Mouse (Mus musculus): ENCODE data around the gene Cartpt. TPM values are rescaled to one million over a fixed set of nuclear protein-coding genes. Genes with fewer than 3 reads are reported as not detected.

Gene Cartpt
- not detected in 2 replicates for polyA plus RNA-seq (2012; ENCODE audit: insufficient read depth, insufficient read length, low replicate concordance, missing spikeins)

GRCm38 (mm10) chr13:99900965-99901364 lies at the start of gene Cartpt:
Gene Cartpt, minus strand, starts transcription at chr13:99901091.
- TF ChIP-seq CTCF (IDR thresholded peaks at IDR 0.05; ENCODE audit: insufficient read depth, low read depth, low read length) (no peak), POLR2A (IDR thresholded peaks at IDR 0.05; ENCODE audit: insufficient read depth, low read depth, low read length) (no peak)
- no peak within 1 kb of the TSS for H3K27ac ChIP-seq (ENCODE audit: insufficient read depth, low read depth, low read length)
- peak within 1 kb of the TSS; percentile 35 for H3K4me3 ChIP-seq (ENCODE audit: insufficient read depth, low read depth, low read length)
- H3K4me1 ChIP-seq (ENCODE audit: control insufficient read depth, insufficient read depth, low read length), result peaks cover 8% of the 10 kb centered on the region; the same call in 1 of the 2 replicates
- 42% methylated on average over 9 of the region's 9 CpGs for WGBS

DNA sequence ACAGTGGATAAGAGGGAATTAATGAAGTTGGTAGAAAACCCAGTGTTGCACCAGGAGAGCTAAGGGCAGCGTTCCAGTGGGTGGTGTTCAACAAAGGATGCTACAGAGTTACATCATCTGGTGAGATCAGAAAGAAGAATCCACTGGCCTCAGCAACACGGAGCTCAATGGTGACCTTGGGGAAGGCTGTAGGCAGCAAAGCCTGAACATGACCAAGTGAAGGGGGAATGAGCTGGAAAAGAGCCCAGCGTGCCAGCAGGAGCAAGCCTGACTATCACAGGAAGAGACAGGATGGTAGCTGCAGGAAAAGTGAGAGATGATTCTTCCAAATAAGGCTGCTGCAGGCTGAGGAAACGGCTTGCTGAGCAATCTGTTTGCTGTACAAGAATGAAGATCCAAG lies 46.5 kb upstream of the Cartpt start:
- Histone ChIP-seq H3K4me1 (ENCODE audit: control insufficient read depth, insufficient read depth, low read length) (peaks cover 2% of the 10 kb centered on the region; the same call in 1 of the 2 replicates), H3K27ac (ENCODE audit: insufficient read depth, low read depth, low read length) (no peak overlapping the region), H3K4me3 (ENCODE audit: insufficient read depth, low read depth, low read length) (no peak overlapping the region)
- 74% methylated on average over 4 of the region's 4 CpGs for whole genome bisulfite sequencing
- TF ChIP-seq POLR2A (IDR thresholded peaks at IDR 0.05; ENCODE audit: insufficient read depth, low read depth, low read length) (no peak), CTCF (IDR thresholded peaks at IDR 0.05; ENCODE audit: insufficient read depth, low read depth, low read length) (no peak)

DNA sequence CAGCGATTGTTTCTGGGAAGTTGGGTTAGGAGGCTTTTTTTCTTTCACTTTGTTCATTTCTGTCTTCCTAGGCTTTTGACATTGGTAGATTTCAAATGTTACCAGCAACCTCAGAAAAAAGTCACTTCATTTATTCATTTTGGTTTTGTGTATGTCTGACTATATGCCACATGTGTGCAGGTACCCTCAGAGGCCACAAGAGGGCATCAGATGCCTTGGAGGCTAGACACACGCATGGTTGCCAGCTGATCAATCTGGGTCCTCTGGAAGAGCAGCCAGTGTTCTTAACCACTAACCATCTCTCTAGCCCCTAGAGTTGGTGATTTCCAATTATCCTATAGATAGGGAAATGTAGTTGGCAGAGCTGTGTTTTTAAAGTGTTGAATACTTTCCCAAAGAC lies 42.6 kb upstream of the Cartpt start:
- no peak overlapping the region for H3K4me3 ChIP-seq (ENCODE audit: insufficient read depth, low read depth, low read length)
- H3K27ac ChIP-seq (ENCODE audit: insufficient read depth, low read depth, low read length), result no peak overlapping the region
- TF ChIP-seq POLR2A (IDR thresholded peaks at IDR 0.05; ENCODE audit: insufficient read depth, low read depth, low read length) (no peak), CTCF (IDR thresholded peaks at IDR 0.05; ENCODE audit: insufficient read depth, low read depth, low read length) (no peak)
- WGBS, result 99% methylated on average over 2 of the region's 2 CpGs
- peaks cover 5% of the 10 kb centered on the region for H3K4me1 ChIP-seq (ENCODE audit: control insufficient read depth, insufficient read depth, low read length)

DNA sequence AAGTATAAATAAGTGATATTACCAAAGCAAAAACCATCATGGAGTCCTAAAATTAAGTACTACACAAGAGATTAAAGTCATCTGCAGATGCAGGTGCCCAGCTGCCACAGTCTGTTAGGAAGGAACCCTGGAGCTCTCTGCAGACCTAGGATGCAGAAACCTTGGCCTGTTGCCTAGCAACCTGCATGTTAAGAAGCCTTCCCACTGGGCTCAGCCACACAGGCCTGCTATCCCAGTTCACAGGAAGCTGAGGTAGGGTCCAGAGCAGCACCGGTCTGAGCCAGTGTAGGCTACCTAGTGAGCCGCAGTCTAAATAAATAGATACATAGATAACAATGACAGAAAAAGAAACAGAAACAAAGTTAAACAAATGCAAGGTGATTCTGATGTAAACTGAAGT lies 39.7 kb upstream of the Cartpt start:
- 21% methylated on average over 2 of the region's 2 CpGs for WGBS
- H3K4me1 ChIP-seq (ENCODE audit: control insufficient read depth, insufficient read depth, low read length), result peaks cover 3% of the 10 kb centered on the region
- no peak overlapping the region for H3K4me3 ChIP-seq (ENCODE audit: insufficient read depth, low read depth, low read length)
- no peak overlapping the region for H3K27ac ChIP-seq (ENCODE audit: insufficient read depth, low read depth, low read length)
- TF ChIP-seq CTCF (IDR thresholded peaks at IDR 0.05; ENCODE audit: insufficient read depth, low read depth, low read length), result no peak

DNA sequence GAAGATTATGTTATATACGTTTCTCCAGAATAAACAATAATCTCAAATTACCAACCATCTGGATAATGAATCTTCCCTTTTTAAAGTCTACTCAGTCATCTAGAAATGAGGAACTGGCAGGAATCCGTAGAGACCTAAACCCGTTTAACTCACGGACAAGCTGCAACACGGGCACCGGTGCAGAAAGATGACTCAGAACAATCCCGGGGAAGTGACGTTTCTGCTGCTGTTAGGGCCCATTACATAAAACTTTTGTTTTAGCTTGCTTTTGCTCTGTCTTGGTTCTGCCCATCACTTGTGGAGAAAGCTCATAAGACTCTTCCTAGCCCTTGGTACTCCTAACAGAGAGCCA lies 38.4 kb upstream of the Cartpt start:
- Histone ChIP-seq H3K27ac (ENCODE audit: insufficient read depth, low read depth, low read length) (no peak overlapping the region), H3K4me1 (ENCODE audit: control insufficient read depth, insufficient read depth, low read length) (peaks cover 3% of the 10 kb centered on the region), H3K4me3 (ENCODE audit: insufficient read depth, low read depth, low read length) (no peak overlapping the region)
- WGBS, result 36% methylated on average over 8 of the region's 8 CpGs
- no peak for TF ChIP-seq CTCF (IDR thresholded peaks at IDR 0.05; ENCODE audit: insufficient read depth, low read depth, low read length)
- TF ChIP-seq POLR2A (IDR thresholded peaks at IDR 0.05; ENCODE audit: insufficient read depth, low read depth, low read length), result no peak

- Histone ChIP-seq H3K4me1 (ENCODE audit: control insufficient read depth, insufficient read depth, low read length) (peaks cover 3% of the 10 kb centered on the region), H3K4me3 (ENCODE audit: insufficient read depth, low read depth, low read length) (no peak overlapping the region), H3K27ac (ENCODE audit: insufficient read depth, low read depth, low read length) (no peak overlapping the region)
- TF ChIP-seq POLR2A (IDR thresholded peaks at IDR 0.05; ENCODE audit: insufficient read depth, low read depth, low read length) (no peak), CTCF (IDR thresholded peaks at IDR 0.05; ENCODE audit: insufficient read depth, low read depth, low read length) (no peak)
- WGBS, result 84% methylated on average over 10 of the region's 10 CpGs
These were observed 37.9 kb upstream of the Cartpt start for GRCm38 (mm10) chr13:99938606-99939319.

- H3K27ac ChIP-seq (ENCODE audit: insufficient read depth, low read depth, low read length), result no peak overlapping the region
- no peak for TF ChIP-seq POLR2A (IDR thresholded peaks at IDR 0.05; ENCODE audit: insufficient read depth, low read depth, low read length)
- TF ChIP-seq CTCF (IDR thresholded peaks at IDR 0.05; ENCODE audit: insufficient read depth, low read depth, low read length), result no peak
- H3K4me1 ChIP-seq (ENCODE audit: control insufficient read depth, insufficient read depth, low read length), result peaks cover 3% of the 10 kb centered on the region
- WGBS, result 17% methylated on average over 3 of the region's 3 CpGs
- no peak overlapping the region for H3K4me3 ChIP-seq (ENCODE audit: insufficient read depth, low read depth, low read length)
These were observed 36.9 kb upstream of the Cartpt start for GRCm38 (mm10) chr13:99937741-99938140.

DNA sequence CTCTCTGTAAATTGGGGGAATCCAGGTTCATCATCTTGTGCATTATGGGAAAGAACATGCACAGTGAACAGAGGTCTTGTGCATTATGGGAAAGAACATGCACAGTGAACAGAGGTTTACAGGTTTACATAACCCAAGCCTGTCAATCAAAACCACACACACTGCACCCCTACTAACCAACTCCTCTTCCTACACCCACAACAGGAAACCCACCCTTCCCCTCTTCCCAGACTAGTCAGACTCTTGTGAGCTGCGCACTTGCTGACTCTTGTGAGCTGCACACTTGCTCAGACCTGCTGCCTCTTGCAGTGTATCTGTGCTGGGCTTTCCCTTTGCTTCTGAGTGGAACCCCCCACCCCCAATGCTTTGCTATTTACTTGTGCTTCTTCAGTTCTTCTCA lies 31.5 kb upstream of the Cartpt start:
- H3K4me1 ChIP-seq (ENCODE audit: control insufficient read depth, insufficient read depth, low read length), result no peaks in the 10 kb centered on the region
- H3K4me3 ChIP-seq (ENCODE audit: insufficient read depth, low read depth, low read length), result no peak overlapping the region
- H3K27ac ChIP-seq (ENCODE audit: insufficient read depth, low read depth, low read length), result no peak overlapping the region
- WGBS, result 100% methylated on average over 1 of the region's 1 CpGs
- TF ChIP-seq POLR2A (IDR thresholded peaks at IDR 0.05; ENCODE audit: insufficient read depth, low read depth, low read length) (no peak), CTCF (IDR thresholded peaks at IDR 0.05; ENCODE audit: insufficient read depth, low read depth, low read length) (no peak)

DNA sequence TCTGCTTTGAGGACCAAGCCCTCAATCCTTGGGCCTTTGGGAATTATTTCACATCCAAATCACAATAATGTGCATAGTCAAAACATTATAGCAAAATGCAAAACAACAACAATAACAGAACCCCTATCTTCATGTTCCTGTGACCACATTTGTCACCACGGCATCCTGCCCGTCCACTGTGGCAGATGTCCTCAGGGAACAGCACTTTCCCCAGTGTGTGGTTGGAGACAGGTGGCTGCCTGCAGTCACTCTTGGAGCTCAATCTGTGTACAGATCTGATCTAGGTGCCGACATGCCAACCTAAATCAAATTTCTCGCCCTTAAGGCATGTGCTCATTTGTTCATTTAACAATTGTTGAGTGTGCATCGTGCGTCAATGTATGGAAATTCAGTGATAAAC lies 30.6 kb upstream of the Cartpt start:
- 93% methylated on average over 6 of the region's 6 CpGs for WGBS
- Histone ChIP-seq H3K27ac (ENCODE audit: insufficient read depth, low read depth, low read length) (no peak overlapping the region), H3K4me3 (ENCODE audit: insufficient read depth, low read depth, low read length) (no peak overlapping the region), H3K4me1 (ENCODE audit: control insufficient read depth, insufficient read depth, low read length) (no peaks in the 10 kb centered on the region)
- TF ChIP-seq CTCF (IDR thresholded peaks at IDR 0.05; ENCODE audit: insufficient read depth, low read depth, low read length) (no peak), POLR2A (IDR thresholded peaks at IDR 0.05; ENCODE audit: insufficient read depth, low read depth, low read length) (no peak)
